Mouse (Mus musculus) megakaryocyte, embryonic 14.5 days (primary cell): ENCODE measurements around the gene Fdxacb1.

Experiments
- FLI1 ChIP-seq: IDR thresholded peaks from 2 replicates; pipeline ENCODE4 v1.6.1; 2012; ENCODE audit warnings: low read length, inconsistent platforms, mixed read lengths
- GATA1 ChIP-seq: IDR thresholded peaks from 3 replicates; pipeline ENCODE4 v1.6.1; 2012; ENCODE audit warnings: mixed read lengths, low read length, inconsistent platforms, borderline replicate concordance

DNA sequence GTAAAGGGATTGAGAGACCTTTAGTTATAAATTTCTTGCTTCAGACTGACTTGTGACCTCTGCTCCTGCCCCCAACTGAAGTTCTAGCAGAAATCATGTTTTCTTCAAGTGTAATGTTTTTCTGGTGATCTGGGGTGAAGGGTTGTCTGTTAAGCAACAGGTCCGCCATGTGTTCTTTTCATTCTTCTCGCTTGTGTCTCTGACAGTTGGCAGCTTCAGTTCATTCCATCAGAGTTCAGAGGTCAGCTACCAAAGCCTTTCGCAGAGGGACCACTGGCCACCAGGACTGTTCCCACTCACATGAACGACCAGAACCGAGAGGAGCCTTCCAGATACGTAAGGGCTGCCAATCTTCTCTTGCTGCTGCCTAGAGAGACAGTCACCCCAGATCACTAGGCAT is 40.4 kb downstream of the Fdxacb1 start:
- TF ChIP-seq FLI1 (no peak), GATA1 (no peak)
